Mouse (Mus musculus) c-Kit-positive CD71-negative TER-119-negative erythroid progenitor cells, embryonic 14.5 days (primary cell): ENCODE results near the gene Zfp213.
"Not testable (repeated sequence)": the region's sequence is repeated elsewhere in the genome, so short reads cannot be mapped to it uniquely, and the experiment has no call there.

Experiments used
- DNase-seq: peaks from one replicate; pipeline ENCODE4 v3.0.0-alpha.2; 2013; ENCODE audit warnings: low read depth

Gene Zfp213

GRCm38 (mm10) chr17:23543983-23544382 lies 20.1 kb downstream of the Zfp213 start:
- no peak for DNase-seq

- no peak for DNase-seq
Measured at GRCm38 (mm10) chr17:23543325-23543724, 20.7 kb downstream of the Zfp213 start.

GRCm38 (mm10) chr17:23542835-23543234 lies 21.2 kb downstream of the Zfp213 start:
- DNase-seq, result no peak

- no peak for DNase-seq
Measured at GRCm38 (mm10) chr17:23542004-23542720, 21.9 kb downstream of the Zfp213 start.

GRCm38 (mm10) chr17:23540605-23541475 lies 23.2 kb downstream of the Zfp213 start:
- DNase-seq, result no peak

- DNase-seq, result no peak
Measured at GRCm38 (mm10) chr17:23540106-23540505, 23.9 kb downstream of the Zfp213 start.

GRCm38 (mm10) chr17:23539608-23540007 lies 24.4 kb downstream of the Zfp213 start:
- no peak for DNase-seq

- DNase-seq, result no peak
Measured at GRCm38 (mm10) chr17:23538299-23539015, 25.6 kb downstream of the Zfp213 start.

GRCm38 (mm10) chr17:23537554-23538255 lies 26.3 kb downstream of the Zfp213 start:
- no peak for DNase-seq

- not testable (repeated sequence) for DNase-seq
Measured at GRCm38 (mm10) chr17:23535046-23535788, 28.8 kb downstream of the Zfp213 start.

GRCm38 (mm10) chr17:23533591-23534490 lies 30.2 kb downstream of the Zfp213 start:
- not testable (repeated sequence) for DNase-seq

GRCm38 (mm10) chr17:23531408-23531807 lies 32.6 kb downstream of the Zfp213 start:
- not testable (repeated sequence) for DNase-seq

GRCm38 (mm10) chr17:23522941-23523732 lies 40.9 kb downstream of the Zfp213 start:
- not testable (repeated sequence) for DNase-seq

GRCm38 (mm10) chr17:23518701-23519423 lies 45.2 kb downstream of the Zfp213 start:
- no peak for DNase-seq
